Mouse (Mus musculus) embryonic facial prominence, embryonic 13.5 days (tissue): ENCODE data around the gene Mlh3. TPM values are rescaled to one million over a fixed set of nuclear protein-coding genes. Genes with fewer than 3 reads are reported as not detected.

Experiments used
- ATAC-seq: fragments of 200-750 bp; cut with Nextera tagmentation; 2 replicates; pipeline ENCODE4 v1.8.0; 2017; ENCODE audit warnings: low read depth; ENCODE audit not compliant: insufficient number of reproducible peaks, insufficient read depth, low FRiP score, low TSS enrichment
- H3K27ac ChIP-seq: fragments of 300-500 bp; sonication (generic); 2 replicates; pipeline ENCODE4 v1.5.1; 2015; ENCODE audit warnings: moderate library complexity, mild to moderate bottlenecking, inconsistent platforms
- H3K27me3 ChIP-seq: fragments of 300-500 bp; sonication (generic); 2 replicates; pipeline ENCODE4 v1.6.1; 2015; ENCODE audit warnings: mild to moderate bottlenecking, inconsistent platforms
- H3K36me3 ChIP-seq: fragments of 300-500 bp; sonication (generic); 2 replicates; pipeline ENCODE4 v1.6.1; 2015; ENCODE audit warnings: mild to moderate bottlenecking, inconsistent platforms
- H3K4me1 ChIP-seq: fragments of 300-500 bp; sonication (generic); 2 replicates; pipeline ENCODE4 v1.6.1; 2015; ENCODE audit warnings: inconsistent platforms
- H3K4me2 ChIP-seq: fragments of 300-500 bp; sonication (generic); 2 replicates; pipeline ENCODE4 v1.6.1; 2015; ENCODE audit warnings: moderate library complexity, mild to moderate bottlenecking, inconsistent platforms
- H3K4me3 ChIP-seq: fragments of 300-500 bp; sonication (generic); 2 replicates; pipeline ENCODE4 v1.5.1; 2015; ENCODE audit warnings: mild to moderate bottlenecking, inconsistent platforms
- H3K9ac ChIP-seq: fragments of 300-500 bp; sonication (generic); 2 replicates; pipeline ENCODE4 v1.6.1; 2015; ENCODE audit warnings: mild to moderate bottlenecking, inconsistent platforms
- H3K9me3 ChIP-seq: fragments of 300-500 bp; sonication (generic); 2 replicates; pipeline ENCODE4 v1.6.1; 2016; ENCODE audit warnings: inconsistent platforms
- WGBS: fragments of 180-500 bp; shearing (Covaris S2); methylation state at CpG from one replicate; pipeline ENCODE4 v1.1.7; 2015; ENCODE audit warnings: mixed read lengths; 5-methylcytosine and 5-hydroxymethylcytosine counted together
- polyA plus RNA-seq: library from polyadenylated mRNA; unstranded; fragments of >200 nt; fragmentation: Nextera tagmentation; extraction: Ambion mirVana; gene quantifications from 2 replicates; pipeline ENCODE4 v1.2.1, GENCODE M21; 2015

The Mlh3 gene
- polyA plus RNA-seq, 1 experiment from 2014 or later: 9.2 TPM

- no peak overlapping the region for H3K9ac ChIP-seq
- H3K4me3 ChIP-seq: no peak overlapping the region
- H3K36me3 ChIP-seq: peaks cover 3% of the 10 kb centered on the region; the same call in 1 of the 2 replicates
- H3K4me2 ChIP-seq: no peak overlapping the region; the same call in 1 of the 2 replicates
- peak overlapping the region; percentile 76 for H3K27ac ChIP-seq
- no peak; the same call in 1 of the 2 replicates for ATAC-seq
- peaks cover 41% of the 10 kb centered on the region for H3K4me1 ChIP-seq
- no peaks in the 10 kb centered on the region for H3K9me3 ChIP-seq
- no peaks in the 10 kb centered on the region for H3K27me3 ChIP-seq
- WGBS: 16% methylated on average over 7 of the region's 7 CpGs
These were observed 5.5 kb downstream of the Mlh3 start for GRCm38 (mm10) chr12:85264940-85265339.

DNA sequence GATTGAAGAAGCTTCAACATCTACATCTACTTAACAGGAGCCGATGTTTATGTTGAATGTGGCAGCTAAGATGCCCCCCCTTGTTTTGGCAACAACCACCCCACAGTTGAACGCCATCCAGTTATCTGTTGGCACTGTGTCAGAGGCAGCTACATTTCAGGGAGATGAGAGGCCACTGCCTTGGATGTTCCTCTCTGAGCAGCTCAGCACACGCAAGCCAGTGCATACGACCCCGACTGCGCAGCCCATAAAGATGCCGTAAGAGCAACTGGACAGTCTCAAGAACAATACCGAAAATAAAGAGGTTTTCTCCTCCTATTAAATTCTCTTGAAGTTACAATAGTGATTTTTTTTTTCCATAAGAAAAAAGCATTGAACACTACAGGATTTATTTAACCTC is 5.9 kb downstream of the Mlh3 start:
- Histone ChIP-seq H3K27me3 (no peaks in the 10 kb centered on the region), H3K9me3 (no peaks in the 10 kb centered on the region), H3K36me3 (peaks cover 3% of the 10 kb centered on the region; the same call in 1 of the 2 replicates), H3K9ac (no peak overlapping the region), H3K4me2 (peak overlapping the region; percentile 26; the same call in 1 of the 2 replicates), H3K27ac (peak overlapping the region; percentile 76), H3K4me1 (peaks cover 41% of the 10 kb centered on the region), H3K4me3 (no peak overlapping the region)
- WGBS: 54% methylated on average over 8 of the region's 8 CpGs
- no peak for ATAC-seq

GRCm38 (mm10) chr12:85263190-85263589 is 7.2 kb downstream of the Mlh3 start:
- Histone ChIP-seq H3K36me3 (peaks cover 3% of the 10 kb centered on the region; the same call in 1 of the 2 replicates), H3K27ac (peak overlapping the region; percentile 79), H3K4me3 (no peak overlapping the region), H3K9ac (no peak overlapping the region), H3K27me3 (no peaks in the 10 kb centered on the region), H3K4me2 (no peak overlapping the region), H3K9me3 (no peaks in the 10 kb centered on the region), H3K4me1 (peaks cover 34% of the 10 kb centered on the region)
- no peak for ATAC-seq
- WGBS: 65% methylated on average over 5 of the region's 5 CpGs

GRCm38 (mm10) chr12:85262489-85262888 is 7.9 kb downstream of the Mlh3 start:
- Histone ChIP-seq H3K4me3 (no peak overlapping the region), H3K9me3 (no peaks in the 10 kb centered on the region), H3K9ac (no peak overlapping the region), H3K4me1 (peaks cover 34% of the 10 kb centered on the region), H3K4me2 (peak overlapping the region; percentile 3; the same call in 1 of the 2 replicates), H3K27ac (peak overlapping the region; percentile 79), H3K36me3 (peaks cover 3% of the 10 kb centered on the region; the same call in 1 of the 2 replicates), H3K27me3 (no peaks in the 10 kb centered on the region)
- ATAC-seq: no peak
- 23% methylated on average over 10 of the region's 10 CpGs for WGBS

DNA sequence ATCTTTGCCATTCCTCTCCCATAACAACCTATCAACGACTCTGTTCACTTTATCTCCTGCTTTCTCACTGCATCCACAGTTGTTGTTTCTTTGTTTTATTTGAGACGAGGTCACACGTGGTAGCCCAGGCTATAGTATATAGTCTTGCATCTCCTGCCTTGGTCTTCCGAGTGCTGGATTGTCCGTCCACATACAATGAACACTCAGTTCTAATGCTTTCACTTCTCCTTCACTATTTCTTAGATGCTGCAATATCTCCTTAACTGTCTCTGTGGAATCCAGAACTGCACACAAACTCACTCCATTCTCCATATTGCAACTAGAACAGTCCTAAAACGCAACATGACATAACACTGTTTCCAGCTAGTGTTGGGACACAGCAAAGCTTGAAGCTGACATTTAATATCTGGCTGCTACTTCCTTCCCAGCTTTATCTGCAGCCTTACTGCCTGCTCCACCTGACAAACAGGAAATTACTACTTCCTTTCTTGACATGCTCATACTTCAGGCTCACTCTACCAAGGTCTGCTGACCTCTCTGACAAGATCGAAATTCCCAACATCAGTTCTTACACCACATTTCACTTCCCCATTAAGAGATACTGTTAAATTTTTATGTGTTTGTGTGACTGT is 13.3 kb downstream of the Mlh3 start:
- Histone ChIP-seq H3K9me3 (no peaks in the 10 kb centered on the region), H3K4me1 (peaks cover 6% of the 10 kb centered on the region), H3K27ac (no peak overlapping the region), H3K36me3 (peaks cover 3% of the 10 kb centered on the region; the same call in 1 of the 2 replicates), H3K27me3 (no peaks in the 10 kb centered on the region), H3K4me3 (no peak overlapping the region), H3K9ac (no peak overlapping the region), H3K4me2 (no peak overlapping the region)
- no peak for ATAC-seq
- WGBS: 83% methylated on average over 7 of the region's 7 CpGs

DNA sequence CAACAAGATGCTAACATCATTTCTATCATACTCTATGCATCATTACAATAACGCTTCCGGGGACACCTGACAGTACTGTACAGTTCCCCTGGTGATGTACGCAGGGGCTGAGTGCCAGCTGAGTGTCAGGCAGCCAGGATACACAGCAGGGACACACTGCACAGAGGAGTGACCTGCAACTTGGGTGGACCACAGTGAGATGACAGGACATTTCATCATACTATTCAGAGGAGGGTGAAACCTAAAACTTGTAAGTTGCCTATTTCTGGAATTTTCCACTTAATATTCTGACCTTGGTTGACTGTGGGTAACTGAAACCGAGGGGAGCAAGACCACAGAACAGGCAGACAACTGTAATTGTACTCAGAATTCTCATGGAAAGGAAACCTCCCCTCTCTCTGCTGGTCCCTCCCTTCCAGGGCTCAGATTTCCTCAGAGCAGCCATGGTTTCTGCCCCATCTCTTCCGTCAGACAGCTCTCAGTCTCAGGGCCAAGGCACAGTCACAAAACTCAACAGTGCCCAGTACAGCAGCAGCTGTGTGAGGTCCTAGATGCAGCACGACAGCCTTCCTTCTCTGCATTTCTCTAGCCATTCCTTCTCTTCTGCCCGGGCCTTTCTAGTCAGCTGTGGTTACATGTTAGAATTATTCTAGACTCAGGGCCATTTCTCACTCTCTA is 14.2 kb downstream of the Mlh3 start:
- H3K27me3 ChIP-seq: no peaks in the 10 kb centered on the region
- ATAC-seq: no peak
- no peak overlapping the region for H3K4me3 ChIP-seq
- 48% methylated on average over 7 of the region's 7 CpGs for WGBS
- peaks cover 3% of the 10 kb centered on the region; the same call in 1 of the 2 replicates for H3K36me3 ChIP-seq
- peak overlapping the region; percentile 48; the same call in 1 of the 2 replicates for H3K27ac ChIP-seq
- no peaks in the 10 kb centered on the region for H3K9me3 ChIP-seq
- H3K4me2 ChIP-seq: no peak overlapping the region
- H3K4me1 ChIP-seq: peaks cover 6% of the 10 kb centered on the region
- H3K9ac ChIP-seq: 0 out of 2 replicates have a peak overlapping the region, but pooled peaks have one; percentile 22

- no peak for ATAC-seq
- no peak overlapping the region for H3K9ac ChIP-seq
- H3K4me3 ChIP-seq: no peak overlapping the region
- WGBS: 76% methylated on average over 3 of the region's 3 CpGs
- H3K27ac ChIP-seq: no peak overlapping the region
- no peak overlapping the region for H3K4me2 ChIP-seq
- peaks cover 12% of the 10 kb centered on the region for H3K36me3 ChIP-seq
- H3K4me1 ChIP-seq: peaks cover 12% of the 10 kb centered on the region
- no peaks in the 10 kb centered on the region for H3K27me3 ChIP-seq
- H3K9me3 ChIP-seq: peaks cover 7% of the 10 kb centered on the region
These were observed 18.3 kb downstream of the Mlh3 start for GRCm38 (mm10) chr12:85252083-85252482.

- 90% methylated on average over 5 of the region's 5 CpGs for WGBS
- Histone ChIP-seq H3K9me3 (no peaks in the 10 kb centered on the region), H3K4me3 (no peak overlapping the region), H3K27me3 (no peaks in the 10 kb centered on the region), H3K4me1 (peaks cover 7% of the 10 kb centered on the region), H3K4me2 (no peak overlapping the region), H3K27ac (no peak overlapping the region), H3K9ac (no peak overlapping the region), H3K36me3 (no peaks in the 10 kb centered on the region)
- no peak for ATAC-seq
These were observed 32.8 kb downstream of the Mlh3 start for GRCm38 (mm10) chr12:85237553-85237952.

DNA sequence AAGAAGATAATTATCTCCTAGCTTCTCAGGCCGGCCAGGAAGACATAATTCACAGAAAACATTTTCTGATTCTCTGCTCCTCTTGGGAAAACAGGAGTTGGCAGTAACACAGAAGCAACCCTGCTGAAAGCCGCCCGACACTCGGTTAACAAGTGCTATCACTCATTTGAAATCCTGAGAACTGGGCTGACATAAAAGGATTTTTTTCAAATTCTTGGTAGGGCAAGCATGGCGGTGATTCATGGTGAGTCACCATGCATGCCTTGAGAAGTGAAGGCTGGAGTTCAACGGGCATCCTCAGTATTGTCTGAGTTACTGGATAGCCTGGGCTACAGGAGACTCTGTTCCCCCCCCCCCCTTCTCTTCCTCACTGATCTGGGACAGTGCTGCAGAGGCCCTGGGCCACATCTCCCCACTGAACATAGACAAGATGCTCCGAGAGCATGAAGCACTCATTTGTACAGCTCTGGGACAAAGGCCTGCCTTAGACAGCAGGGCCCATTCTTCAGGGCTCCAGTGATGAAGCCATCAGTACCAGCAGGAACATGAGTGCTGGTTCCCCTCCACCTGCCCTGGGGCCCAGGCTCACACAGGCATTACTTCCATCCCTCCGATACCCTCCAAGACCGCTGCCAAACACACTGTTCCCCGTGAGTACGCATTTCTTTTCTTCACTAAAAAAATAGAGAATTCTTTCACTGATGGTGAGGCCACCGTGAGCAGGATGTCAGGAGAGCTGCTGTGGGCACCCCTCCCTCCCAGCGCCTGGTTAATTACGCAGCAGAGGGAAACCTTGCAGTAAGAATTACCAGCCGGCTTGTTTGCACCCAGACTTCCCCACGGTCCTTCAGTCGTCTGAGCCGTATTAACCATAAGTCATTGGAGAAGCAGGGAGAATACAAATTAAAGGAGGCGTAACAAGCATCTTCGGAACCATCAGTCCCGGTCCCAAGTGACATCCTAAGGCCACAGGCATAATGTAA is 36.7 kb downstream of the Mlh3 start:
- WGBS: 70% methylated on average over 21 of the region's 21 CpGs
- Histone ChIP-seq H3K4me1 (peaks cover 8% of the 10 kb centered on the region), H3K9me3 (no peaks in the 10 kb centered on the region), H3K9ac (no peak overlapping the region), H3K27ac (no peak overlapping the region), H3K4me3 (no peak overlapping the region), H3K36me3 (no peaks in the 10 kb centered on the region), H3K27me3 (no peaks in the 10 kb centered on the region), H3K4me2 (no peak overlapping the region)
- no peak for ATAC-seq

DNA sequence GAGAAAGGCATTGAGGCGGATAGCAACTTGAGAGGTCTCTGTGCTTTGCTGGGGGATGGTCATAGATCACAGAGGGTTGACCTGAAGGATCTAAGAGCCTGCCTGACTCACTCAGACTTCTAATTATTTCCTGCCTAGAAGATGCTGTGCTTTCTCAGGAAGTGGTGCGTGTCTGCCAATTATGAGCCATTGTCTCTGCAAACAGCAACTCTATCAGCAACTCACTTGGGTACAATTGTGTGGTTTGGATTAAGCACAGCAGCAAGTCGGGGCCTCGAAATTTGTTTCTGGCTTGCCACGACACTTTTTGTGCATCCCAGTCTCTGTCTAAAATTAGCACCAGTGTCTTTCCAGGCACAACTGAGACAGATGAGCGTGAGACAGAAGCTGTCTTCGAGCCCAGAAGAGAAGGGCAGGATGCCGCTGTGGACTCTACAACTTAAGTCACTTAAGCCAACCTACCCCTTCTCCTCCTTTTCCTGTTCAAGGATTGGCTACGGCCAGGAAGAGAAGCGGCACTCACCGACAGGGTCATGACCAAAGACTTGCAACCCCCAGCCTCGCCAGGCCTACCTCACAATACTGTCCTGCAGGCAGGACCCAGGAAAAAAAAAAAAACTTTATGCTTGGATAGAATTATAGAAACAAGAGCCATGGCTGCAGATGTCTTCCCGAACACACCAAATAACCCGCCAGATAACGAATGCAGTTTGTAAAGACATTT is 42.4 kb downstream of the Mlh3 start:
- Histone ChIP-seq H3K4me3 (no peak overlapping the region), H3K9ac (no peak overlapping the region), H3K9me3 (no peaks in the 10 kb centered on the region), H3K27ac (peak overlapping the region; percentile 60; the same call in 1 of the 2 replicates), H3K4me1 (peaks cover 23% of the 10 kb centered on the region), H3K4me2 (0 out of 2 replicates have a peak overlapping the region, but pooled peaks have one; percentile 0), H3K36me3 (peaks cover 43% of the 10 kb centered on the region), H3K27me3 (no peaks in the 10 kb centered on the region)
- WGBS: 34% methylated on average over 15 of the region's 15 CpGs
- no peak for ATAC-seq
